8 mouse cellular contexts compared by ENCODE assay signal in the genomic region with DNA sequence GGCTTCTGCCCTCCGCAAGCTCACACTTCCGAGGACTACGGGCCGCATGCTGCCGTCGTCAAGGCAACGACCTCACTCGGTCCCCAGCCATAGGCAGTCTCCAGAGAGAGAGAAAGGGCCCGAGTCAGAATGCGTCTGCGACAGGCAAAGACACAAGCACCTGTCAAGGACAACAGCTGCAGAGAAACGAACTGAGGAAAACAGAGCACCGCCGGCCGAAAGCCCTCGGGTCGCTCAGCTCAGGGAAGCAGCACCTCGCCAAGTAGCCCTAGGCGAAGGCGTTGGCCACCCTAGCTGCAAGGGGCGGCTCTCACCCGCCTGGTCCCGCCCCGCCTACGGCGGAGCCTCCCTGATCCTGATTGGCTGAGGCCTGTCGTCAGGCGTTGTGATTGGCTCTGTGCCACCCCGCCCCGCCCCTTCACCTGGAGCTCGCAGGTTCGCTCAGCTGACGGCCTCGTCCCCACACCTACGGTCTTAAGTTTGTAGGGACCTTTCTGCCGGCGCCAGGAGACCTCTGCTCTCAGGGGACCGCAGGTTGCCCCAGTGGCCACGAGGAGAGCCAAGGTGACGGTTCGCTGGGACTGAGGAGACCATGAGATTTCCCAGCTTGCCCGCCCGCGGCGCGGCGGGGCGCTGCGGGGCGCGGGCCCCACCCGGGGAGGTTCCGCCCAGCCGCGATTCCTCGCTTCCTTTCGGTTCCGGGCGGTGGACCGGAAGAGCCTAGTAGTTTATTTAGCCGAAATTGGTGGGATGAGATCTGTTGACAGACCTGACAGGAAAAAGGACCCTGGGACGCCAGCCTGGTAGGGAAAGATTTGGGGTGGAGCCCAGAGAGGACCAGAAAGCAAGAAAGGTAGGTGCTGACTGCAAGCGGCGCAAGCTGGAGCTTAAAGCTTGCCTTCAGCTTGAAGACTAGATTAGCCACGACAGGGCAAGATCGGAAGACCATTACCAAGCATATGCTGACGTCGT. TPM values are rescaled to one million over a fixed set of nuclear protein-coding genes. Genes with fewer than 3 reads are reported as not detected.
DNase-seq lines count a peak whose midpoint lies in the region; ATAC-seq and TF ChIP-seq lines count a peak whose summit lies in the region.

No protein-coding gene starts in this region.

- TF ChIP-seq POLR2A in bone marrow macrophage, adult 2 months (IDR thresholded peaks at IDR 0.05; ENCODE audit: borderline replicate concordance, low read depth, low read length), result 0 out of 2 replicates have a peak, but pooled peaks have one; percentile 42
- peak; percentile 35; the same call in 1 of the 2 replicates for TF ChIP-seq POLR2A in embryonic fibroblast, embryonic 13.5 days (IDR thresholded peaks at IDR 0.05; ENCODE audit: low read depth, low read length)

- peak overlapping the region; percentile 93 for H3K4me2 ChIP-seq in kidney, embryonic 14.5 days (replicated peaks; ENCODE audit: low read depth, low read length)
- H3K4me2 ChIP-seq in limb, embryonic 15.5 days, result peak overlapping the region; percentile 96

- peak overlapping the region; percentile 100 for H3K4me3 ChIP-seq in bone marrow macrophage, adult 2 months (ENCODE audit: insufficient read depth, low read length)
- peak overlapping the region; percentile 70 for H3K4me3 ChIP-seq in embryonic fibroblast, embryonic 13.5 days (ENCODE audit: insufficient read depth, low read length)
- H3K4me3 ChIP-seq in kidney, embryonic 14.5 days (ENCODE audit: low read length), result peak overlapping the region; percentile 75
- peak overlapping the region; percentile 82 for H3K4me3 ChIP-seq in limb, embryonic 15.5 days

- H3K4me1 ChIP-seq in bone marrow macrophage, adult 2 months (ENCODE audit: control insufficient read depth, insufficient read depth, low read length), result peaks cover 7% of the 10 kb centered on the region
- no peaks in the 10 kb centered on the region for H3K4me1 ChIP-seq in embryonic fibroblast, embryonic 13.5 days (ENCODE audit: control insufficient read depth, insufficient read depth, low read length)
- no peaks in the 10 kb centered on the region for H3K4me1 ChIP-seq in kidney, embryonic 14.5 days (ENCODE audit: control insufficient read depth, insufficient read depth, low read length)
- peaks cover 4% of the 10 kb centered on the region; the same call in 1 of the 2 replicates for H3K4me1 ChIP-seq in limb, embryonic 15.5 days

- no peak for TF ChIP-seq CTCF in bone marrow macrophage, adult 2 months (IDR thresholded peaks at IDR 0.05; ENCODE audit: low read depth, low read length)
- no peak for TF ChIP-seq CTCF in embryonic fibroblast, embryonic 13.5 days (IDR thresholded peaks at IDR 0.05; ENCODE audit: borderline replicate concordance, insufficient read depth, low read length)

- H3K9me3 ChIP-seq in kidney, embryonic 14.5 days (ENCODE audit: control insufficient read depth, low read length), result no peaks in the 10 kb centered on the region
- H3K9me3 ChIP-seq in limb, embryonic 15.5 days, result no peaks in the 10 kb centered on the region

- whole genome bisulfite sequencing in kidney, embryonic 14.5 days, result under 1% methylated on average over 68 of the region's 68 CpGs
- WGBS in limb, embryonic 15.5 days, result under 1% methylated on average over 67 of the region's 68 CpGs

- H3K9ac ChIP-seq in kidney, embryonic 14.5 days (ENCODE audit: low read depth, low read length), result peak overlapping the region; percentile 59
- H3K9ac ChIP-seq in limb, embryonic 15.5 days, result peak overlapping the region; percentile 39

- H3K36me3 ChIP-seq in kidney, embryonic 14.5 days (ENCODE audit: control insufficient read depth, insufficient read depth, low read length), result no peaks in the 10 kb centered on the region
- H3K36me3 ChIP-seq in limb, embryonic 15.5 days, result no peaks in the 10 kb centered on the region

- DNase-seq in A20 (ENCODE audit: low read depth, low spot score), result peak; percentile 96
- DNase-seq in heart, adult 9 months (ENCODE audit: low spot score in 2 of 2), result peak; percentile 92 to 93
- peak; percentile 70 to 85 for DNase-seq in monocyte, adult 2 months (ENCODE audit: low read depth in 1 of 2, low spot score in 2 of 2)
- DNase-seq in spleen, postnatal 36 days (ENCODE audit: low spot score in 2 of 2), result peak; percentile 93 to 94

- peak overlapping the region; percentile 79 for H3K27ac ChIP-seq in bone marrow macrophage, adult 2 months (ENCODE audit: insufficient read depth, low read depth, low read length)
- no peak overlapping the region for H3K27ac ChIP-seq in embryonic fibroblast, embryonic 13.5 days (ENCODE audit: insufficient read depth, low read length)
- H3K27ac ChIP-seq in kidney, embryonic 14.5 days (ENCODE audit: low read depth, low read length), result no peak overlapping the region
- H3K27ac ChIP-seq in limb, embryonic 15.5 days, result no peak overlapping the region

- peak; percentile 99 for ATAC-seq in kidney, embryonic 14.5 days (ENCODE audit: low FRiP score, low TSS enrichment)
- peak; percentile 92 for ATAC-seq in limb, embryonic 15.5 days (ENCODE audit: insufficient number of reproducible peaks, low FRiP score, low TSS enrichment, low read depth)

- H3K27me3 ChIP-seq in kidney, embryonic 14.5 days (ENCODE audit: control insufficient read depth, insufficient read depth, low read length), result peaks cover 7% of the 10 kb centered on the region; the same call in 1 of the 2 replicates
- peaks cover 8% of the 10 kb centered on the region for H3K27me3 ChIP-seq in limb, embryonic 15.5 days

RNA-seq across cellular contexts. Expression of a gene that starts 1.0 kb away (rescaled TPM):
- polyA plus RNA-seq in bone marrow macrophage, adult 2 months (2012; ENCODE audit: insufficient read depth, insufficient read length, missing spikeins), result 5.4 and 5.8 TPM in 2 replicates
- 3.2 and 4.7 TPM in 2 replicates for polyA plus RNA-seq in embryonic fibroblast, embryonic 13.5 days (2011; ENCODE audit: insufficient read length, low read depth, missing spikeins)
- polyA plus RNA-seq in kidney, embryonic 14.5 days (2014; fragmentation: Nextera tagmentation; extraction: Ambion mirVana), result 0.79 and 1.3 TPM in 2 replicates
- polyA plus RNA-seq in limb, embryonic 15.5 days (2015; fragmentation: Nextera tagmentation; extraction: Ambion mirVana), result 1.4 and 1.8 TPM in 2 replicates

RNA-seq across cellular contexts. Expression of a gene that starts 40.9 kb away (rescaled TPM):
- polyA plus RNA-seq in bone marrow macrophage, adult 2 months (2012; ENCODE audit: insufficient read depth, insufficient read length, missing spikeins), result 100 and 112 TPM in 2 replicates
- 104 and 116 TPM in 2 replicates for polyA plus RNA-seq in embryonic fibroblast, embryonic 13.5 days (2011; ENCODE audit: insufficient read length, low read depth, missing spikeins)
- polyA plus RNA-seq in kidney, embryonic 14.5 days (2014; fragmentation: Nextera tagmentation; extraction: Ambion mirVana), result 159 and 214 TPM in 2 replicates
- 136 and 146 TPM in 2 replicates for polyA plus RNA-seq in limb, embryonic 15.5 days (2015; fragmentation: Nextera tagmentation; extraction: Ambion mirVana)

RNA-seq across cellular contexts. Expression of a gene that starts 55.4 kb away (rescaled TPM):
- not detected in 2 replicates for polyA plus RNA-seq in bone marrow macrophage, adult 2 months (2012; ENCODE audit: insufficient read depth, insufficient read length, missing spikeins)
- 0.93 and 2.4 TPM in 2 replicates for polyA plus RNA-seq in embryonic fibroblast, embryonic 13.5 days (2011; ENCODE audit: insufficient read length, low read depth, missing spikeins)
- polyA plus RNA-seq in kidney, embryonic 14.5 days (2014; fragmentation: Nextera tagmentation; extraction: Ambion mirVana), result not detected in 2 replicates
- 0.20 TPM in 1 of 2 replicates, not detected in the other for polyA plus RNA-seq in limb, embryonic 15.5 days (2015; fragmentation: Nextera tagmentation; extraction: Ambion mirVana)
